Mouse (Mus musculus) neural tube, embryonic 12.5 days (tissue): ENCODE measurements at regions not wholly inside any gene's neighbourhood (a gene's known extent, or its start where the extent isn't known, plus 50 kb on each side); places are given as distances from the start of the nearest gene placed in this dataset.

ENCODE experiments used
- ATAC-seq: fragments of 200-750 bp; cut with Nextera tagmentation; 2 replicates; pipeline ENCODE4 v1.8.0; 2017; ENCODE audit warnings: low read depth, mild to moderate bottlenecking, moderate TSS enrichment, moderate library complexity; ENCODE audit not compliant: low FRiP score
- H3K27ac ChIP-seq: fragments of 300-500 bp; sonication (generic); 2 replicates; pipeline ENCODE4 v1.5.1; 2016
- H3K27me3 ChIP-seq: fragments of 300-500 bp; sonication (generic); replicated peaks from 2 replicates; pipeline ENCODE4 v1.6.1; 2016; ENCODE audit warnings: mild to moderate bottlenecking
- H3K36me3 ChIP-seq: fragments of 300-500 bp; sonication (generic); 2 replicates; pipeline ENCODE4 v1.6.1; 2016; ENCODE audit warnings: mild to moderate bottlenecking
- H3K4me1 ChIP-seq: fragments of 300-500 bp; sonication (generic); 2 replicates; pipeline ENCODE4 v1.6.1; 2016
- H3K4me2 ChIP-seq: fragments of 300-500 bp; sonication (generic); replicated peaks from 2 replicates; pipeline ENCODE4 v1.6.1; 2016; ENCODE audit warnings: mild to moderate bottlenecking
- H3K4me3 ChIP-seq: fragments of 300-500 bp; sonication (generic); 2 replicates; pipeline ENCODE4 v1.5.1; 2016
- H3K9ac ChIP-seq: fragments of 300-500 bp; sonication (generic); 2 replicates; pipeline ENCODE4 v1.6.1; 2016; ENCODE audit warnings: mild to moderate bottlenecking
- H3K9me3 ChIP-seq: fragments of 300-500 bp; sonication (generic); 2 replicates; pipeline ENCODE4 v1.6.1; 2016; ENCODE audit warnings: mild to moderate bottlenecking
- WGBS: fragments of 180-500 bp; shearing (Covaris S2); methylation state at CpG from one replicate; pipeline ENCODE4 v1.1.7; 2016; 5-methylcytosine and 5-hydroxymethylcytosine counted together

DNA sequence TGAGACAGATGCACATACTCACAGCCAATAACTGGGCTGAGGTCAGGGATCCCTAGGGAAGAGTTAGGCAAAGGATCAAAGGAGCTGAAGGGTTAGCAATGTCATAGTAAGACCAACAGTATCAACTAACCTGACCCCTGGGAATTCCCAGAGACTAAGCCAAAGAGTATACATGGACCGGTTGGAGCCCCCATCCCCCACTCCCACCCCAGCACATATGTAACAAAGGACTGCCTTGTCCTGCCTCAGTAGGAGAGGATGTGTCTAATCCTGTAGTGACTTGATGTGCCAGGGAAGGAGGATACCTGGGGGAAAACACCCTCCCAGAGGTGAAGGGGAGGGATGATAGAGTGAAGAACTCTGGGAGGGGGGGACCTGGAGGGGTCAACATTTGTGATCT is 119.4 kb upstream of the Gimd1 start:
- no peaks in the 10 kb centered on the region for H3K9me3 ChIP-seq
- no peaks in the 10 kb centered on the region for H3K36me3 ChIP-seq
- ATAC-seq: 0 out of 2 replicates have a peak, but pooled peaks have one; percentile 44
- no peak overlapping the region for H3K27ac ChIP-seq
- WGBS: 35% methylated on average over 1 of the region's 1 CpGs
- no peaks in the 10 kb centered on the region for H3K4me1 ChIP-seq
- H3K27me3 ChIP-seq: no peaks in the 10 kb centered on the region
- H3K4me3 ChIP-seq: no peak overlapping the region
- no peak overlapping the region for H3K9ac ChIP-seq
- H3K4me2 ChIP-seq: no peak overlapping the region

DNA sequence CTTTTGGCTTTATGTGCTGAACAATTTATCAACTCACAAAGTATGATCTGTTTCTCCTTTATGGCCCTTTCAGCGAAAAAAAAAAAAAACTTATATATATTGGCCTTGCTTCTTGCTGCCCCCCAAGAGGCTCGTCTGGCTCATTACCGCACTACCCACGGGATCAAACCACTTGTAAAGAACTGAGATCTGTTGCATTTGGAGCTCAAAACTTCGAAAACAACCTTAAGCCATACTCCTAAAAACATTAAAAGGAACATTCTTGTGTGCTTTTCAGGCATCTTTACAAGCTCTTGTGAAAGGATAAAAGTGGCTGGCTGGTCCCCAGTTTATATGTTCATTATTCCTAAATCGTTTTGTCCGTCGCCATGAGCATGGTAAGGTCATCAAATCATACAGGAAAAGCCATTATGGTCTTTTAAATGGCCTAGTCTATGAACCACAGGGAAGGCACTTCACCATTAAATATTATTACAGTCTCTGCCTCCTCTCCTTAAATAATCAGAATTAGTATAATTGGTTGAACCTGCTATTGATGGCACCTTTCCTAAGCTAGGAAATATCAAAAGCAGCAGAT is 117.0 kb upstream of the Gimd1 start:
- H3K27ac ChIP-seq: no peak overlapping the region
- 88% methylated on average over 8 of the region's 8 CpGs for WGBS
- H3K9me3 ChIP-seq: no peaks in the 10 kb centered on the region
- H3K27me3 ChIP-seq: no peaks in the 10 kb centered on the region
- no peak overlapping the region for H3K4me2 ChIP-seq
- ATAC-seq: no peak
- H3K4me1 ChIP-seq: no peaks in the 10 kb centered on the region
- H3K4me3 ChIP-seq: no peak overlapping the region
- no peak overlapping the region for H3K9ac ChIP-seq
- H3K36me3 ChIP-seq: no peaks in the 10 kb centered on the region

DNA sequence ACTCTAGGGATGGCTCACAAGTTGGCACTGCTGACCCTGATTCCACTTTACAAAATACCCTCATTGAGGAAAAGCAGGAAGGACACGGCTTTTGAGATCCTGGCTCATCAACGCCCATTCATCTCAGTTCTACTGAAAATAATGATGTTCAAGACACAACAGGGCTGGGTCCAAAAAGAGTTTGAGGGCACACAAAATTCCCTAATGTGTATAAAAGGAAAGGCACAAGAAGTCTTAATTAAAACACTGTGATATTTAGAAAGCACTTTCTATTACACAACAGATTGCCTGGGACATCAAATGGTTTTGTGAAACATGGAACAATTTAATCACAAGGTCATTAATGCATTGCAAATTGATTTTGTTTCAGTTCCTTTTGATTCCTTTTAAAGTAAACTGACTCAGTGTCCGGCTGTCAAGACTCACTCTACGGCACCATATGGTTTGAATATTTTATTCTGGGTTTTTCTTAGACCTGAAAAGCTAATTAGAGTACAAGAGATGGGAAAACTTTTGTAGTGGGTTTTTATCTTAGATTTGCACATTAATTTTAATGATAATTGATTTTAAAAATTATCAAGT is 96.2 kb upstream of the Gimd1 start:
- H3K4me1 ChIP-seq: no peaks in the 10 kb centered on the region
- 68% methylated on average over 4 of the region's 4 CpGs for WGBS
- no peaks in the 10 kb centered on the region for H3K27me3 ChIP-seq
- no peak overlapping the region for H3K4me2 ChIP-seq
- no peaks in the 10 kb centered on the region for H3K9me3 ChIP-seq
- no peak for ATAC-seq
- H3K4me3 ChIP-seq: no peak overlapping the region
- H3K27ac ChIP-seq: no peak overlapping the region
- no peaks in the 10 kb centered on the region for H3K36me3 ChIP-seq
- no peak overlapping the region for H3K9ac ChIP-seq

DNA sequence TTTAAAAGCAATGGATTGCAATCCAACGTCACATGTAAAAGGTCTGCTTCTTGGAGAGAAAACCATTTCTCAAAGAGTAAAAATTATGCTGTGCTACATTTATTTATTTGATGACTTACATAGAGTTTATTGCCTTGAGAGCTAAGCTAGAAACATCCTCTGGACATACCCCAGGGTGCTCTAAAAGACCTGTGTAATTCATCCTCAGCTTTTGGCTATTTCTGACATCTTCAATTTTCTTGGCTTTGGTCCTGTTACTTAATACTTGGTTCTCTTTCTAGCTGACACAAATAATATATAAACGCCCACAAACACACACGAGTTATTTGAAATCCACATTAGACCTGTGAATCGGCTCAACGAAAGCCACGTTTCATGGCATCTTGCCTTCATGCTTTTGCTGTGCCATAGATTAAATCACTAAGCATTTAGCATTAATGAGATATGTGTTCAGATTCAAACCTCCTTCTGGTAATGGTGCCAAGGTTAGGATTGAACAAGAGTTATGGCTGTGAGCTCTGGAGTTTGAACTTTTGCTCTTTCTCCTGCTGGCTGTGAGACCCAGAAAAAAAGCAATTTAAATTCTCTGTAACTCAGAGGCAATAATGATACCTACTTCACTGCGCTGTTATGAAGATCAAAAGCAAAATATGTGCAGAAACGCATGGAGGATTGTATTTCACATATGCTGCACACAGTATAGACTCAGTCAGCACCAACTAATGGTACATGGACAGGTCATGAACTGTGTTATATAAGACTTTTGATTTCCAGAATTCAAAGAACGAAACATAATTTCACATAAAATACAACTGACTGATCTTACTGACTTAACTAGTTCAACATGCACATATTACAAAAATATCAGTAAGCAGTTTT is 89.6 kb upstream of the Gimd1 start:
- no peak overlapping the region for H3K4me3 ChIP-seq
- H3K4me2 ChIP-seq: no peak overlapping the region
- H3K9me3 ChIP-seq: no peaks in the 10 kb centered on the region
- H3K27me3 ChIP-seq: no peaks in the 10 kb centered on the region
- ATAC-seq: no peak
- no peak overlapping the region for H3K27ac ChIP-seq
- 86% methylated on average over 9 of the region's 9 CpGs for WGBS
- H3K9ac ChIP-seq: no peak overlapping the region
- no peaks in the 10 kb centered on the region for H3K4me1 ChIP-seq
- H3K36me3 ChIP-seq: no peaks in the 10 kb centered on the region

DNA sequence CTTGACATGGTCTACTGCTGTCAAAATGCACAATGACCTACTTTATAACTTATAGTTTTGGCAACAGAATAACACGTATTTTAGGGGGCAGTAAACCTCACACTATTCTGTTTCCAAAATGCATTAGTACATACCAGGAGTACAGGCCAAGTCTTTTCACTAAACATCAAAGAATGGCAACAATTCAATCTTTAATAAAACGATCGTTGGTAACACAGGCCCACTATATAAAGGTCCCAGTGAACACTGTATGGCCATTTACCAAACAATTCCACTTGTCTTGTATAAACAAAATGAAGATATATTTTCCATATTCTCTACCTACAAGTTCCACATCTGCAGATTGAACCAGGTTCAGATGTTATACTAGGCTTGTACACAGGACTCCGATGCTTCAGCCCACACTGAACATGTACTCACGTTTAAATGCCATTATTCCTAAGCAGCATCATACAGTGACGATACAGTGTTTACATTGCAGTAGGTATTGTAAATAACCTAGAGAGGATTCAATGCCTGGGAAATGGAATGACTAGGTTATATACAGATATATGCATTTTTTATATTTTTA is 78.3 kb upstream of the Gimd1 start:
- no peak for ATAC-seq
- H3K4me3 ChIP-seq: no peak overlapping the region
- no peaks in the 10 kb centered on the region for H3K9me3 ChIP-seq
- H3K9ac ChIP-seq: no peak overlapping the region
- H3K27me3 ChIP-seq: no peaks in the 10 kb centered on the region
- no peaks in the 10 kb centered on the region for H3K4me1 ChIP-seq
- H3K27ac ChIP-seq: no peak overlapping the region
- H3K4me2 ChIP-seq: no peak overlapping the region
- H3K36me3 ChIP-seq: no peaks in the 10 kb centered on the region
- 92% methylated on average over 6 of the region's 6 CpGs for WGBS

DNA sequence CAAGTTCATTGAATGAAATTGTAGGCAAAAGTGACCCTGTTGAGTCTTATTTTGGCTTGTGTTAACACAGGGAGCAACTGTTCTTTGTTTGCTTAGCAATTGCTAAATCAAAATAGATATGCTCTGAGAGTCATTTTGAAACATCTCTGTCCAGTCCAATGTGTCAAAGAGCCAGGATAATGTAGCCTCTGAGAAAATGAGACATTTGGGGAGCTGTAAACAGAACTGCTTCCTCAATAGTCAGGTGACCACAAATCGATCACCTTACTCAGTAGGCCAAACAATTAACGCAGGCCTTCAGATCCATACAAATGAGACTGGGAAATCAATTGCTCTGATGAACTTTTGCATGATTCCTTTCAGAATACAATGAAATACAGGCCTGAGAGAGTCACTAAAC is 63.9 kb upstream of the Gimd1 start:
- no peak overlapping the region for H3K4me2 ChIP-seq
- H3K27me3 ChIP-seq: no peaks in the 10 kb centered on the region
- H3K9ac ChIP-seq: no peak overlapping the region
- no peaks in the 10 kb centered on the region for H3K9me3 ChIP-seq
- H3K4me3 ChIP-seq: no peak overlapping the region
- H3K27ac ChIP-seq: no peak overlapping the region
- no peaks in the 10 kb centered on the region for H3K36me3 ChIP-seq
- no peaks in the 10 kb centered on the region for H3K4me1 ChIP-seq
- 86% methylated on average over 2 of the region's 2 CpGs for WGBS
- no peak for ATAC-seq

DNA sequence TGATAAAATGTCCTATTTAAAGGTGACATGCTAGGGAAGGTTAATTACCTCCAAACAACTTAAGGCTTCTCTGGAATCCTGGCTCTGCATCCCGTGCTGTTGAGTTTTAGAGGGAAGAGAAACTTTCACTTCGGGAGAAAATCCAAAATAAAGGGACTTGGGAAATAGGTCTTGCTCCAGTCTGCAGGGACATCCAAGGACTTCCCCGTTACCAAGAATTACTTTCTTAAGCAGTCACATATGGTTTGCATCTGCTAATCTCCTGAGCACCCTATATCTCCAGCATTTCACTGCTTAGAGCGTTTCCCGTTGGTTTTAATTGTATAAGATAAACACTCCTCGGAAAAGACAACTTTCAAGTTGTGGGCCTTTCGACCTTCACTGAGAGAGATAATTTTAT is 63.3 kb upstream of the Gimd1 start:
- Histone ChIP-seq H3K9ac (no peak overlapping the region), H3K4me1 (no peaks in the 10 kb centered on the region), H3K36me3 (no peaks in the 10 kb centered on the region), H3K9me3 (no peaks in the 10 kb centered on the region), H3K27me3 (no peaks in the 10 kb centered on the region), H3K27ac (no peak overlapping the region), H3K4me2 (no peak overlapping the region), H3K4me3 (no peak overlapping the region)
- WGBS: 76% methylated on average over 7 of the region's 7 CpGs
- no peak for ATAC-seq
